Mouse (Mus musculus) thymus, postnatal 36 days (tissue): Measurements from ENCODE around the gene Bcl2l12.

Experiments
- DNase-seq, 2 experiments: peaks; one replicate each; pipeline ENCODE4 v3.0.0; 2022; ENCODE audit warnings: mixed read lengths in 2 of 2

The Bcl2l12 gene

DNA sequence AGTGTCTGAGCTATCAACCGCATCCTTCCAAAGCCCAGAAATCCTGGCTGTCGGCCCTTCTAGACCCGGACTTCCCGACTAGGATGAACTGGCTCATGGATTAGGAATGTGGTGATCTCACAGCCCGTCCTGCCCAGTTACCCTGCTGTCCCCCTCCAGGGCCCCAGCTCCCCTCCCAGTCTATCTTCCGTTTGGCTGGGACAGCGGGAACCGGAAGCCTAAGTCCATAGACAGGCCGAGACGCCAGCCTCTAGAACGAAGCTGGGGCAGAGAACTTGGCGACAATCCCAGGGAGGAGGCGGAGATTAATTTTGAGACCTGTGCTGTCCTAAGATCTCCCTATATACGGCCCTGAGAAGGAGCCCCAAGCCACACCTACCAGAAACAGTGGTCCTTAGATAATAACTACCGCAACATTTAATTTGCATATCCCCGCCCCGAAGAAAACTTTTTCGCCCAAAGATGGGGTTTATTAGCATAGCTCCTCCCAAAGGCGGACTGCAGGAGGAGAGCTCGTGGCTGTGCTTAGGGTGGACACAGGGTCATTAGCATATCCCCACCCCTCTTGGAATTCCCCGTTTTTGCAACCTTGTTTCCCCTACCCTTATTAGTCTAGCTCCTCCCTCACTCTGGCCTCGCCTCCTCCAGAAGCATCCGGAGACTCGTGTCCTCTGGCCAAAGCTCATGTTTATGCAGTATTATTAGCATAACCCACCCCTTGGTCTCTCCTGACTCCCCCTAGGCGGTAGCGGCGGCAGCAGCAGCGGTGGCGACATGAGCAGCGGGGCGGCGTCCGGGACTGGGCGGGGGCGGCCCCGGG, 18.9 kb upstream of the Bcl2l12 start, which contains the start of gene Rras:
TSS of gene Rras (plus strand) at position 720 of the 820 bp plus-strand sequence.
- peak; percentile 76 to 84 for DNase-seq

DNA sequence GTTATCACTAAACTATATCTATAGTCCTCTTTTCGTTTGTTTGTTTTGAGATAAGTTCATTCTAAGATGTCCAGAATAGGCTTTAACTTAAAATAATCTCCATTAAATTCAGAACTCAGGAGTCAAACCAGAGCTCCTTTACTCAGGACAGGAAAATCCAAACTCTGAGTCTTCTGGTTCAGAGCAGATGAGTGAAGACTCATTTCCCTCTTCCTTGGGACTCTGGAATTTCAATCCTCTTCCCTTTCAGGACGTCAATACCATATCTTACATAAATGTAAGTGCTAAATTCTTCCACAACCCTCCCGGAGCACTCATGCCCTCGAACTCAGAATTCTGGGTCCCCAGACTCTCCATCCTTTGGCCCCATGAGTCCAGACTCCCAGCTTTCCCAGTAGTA, 18.2 kb upstream of the Bcl2l12 start:
- no peak for DNase-seq

DNA sequence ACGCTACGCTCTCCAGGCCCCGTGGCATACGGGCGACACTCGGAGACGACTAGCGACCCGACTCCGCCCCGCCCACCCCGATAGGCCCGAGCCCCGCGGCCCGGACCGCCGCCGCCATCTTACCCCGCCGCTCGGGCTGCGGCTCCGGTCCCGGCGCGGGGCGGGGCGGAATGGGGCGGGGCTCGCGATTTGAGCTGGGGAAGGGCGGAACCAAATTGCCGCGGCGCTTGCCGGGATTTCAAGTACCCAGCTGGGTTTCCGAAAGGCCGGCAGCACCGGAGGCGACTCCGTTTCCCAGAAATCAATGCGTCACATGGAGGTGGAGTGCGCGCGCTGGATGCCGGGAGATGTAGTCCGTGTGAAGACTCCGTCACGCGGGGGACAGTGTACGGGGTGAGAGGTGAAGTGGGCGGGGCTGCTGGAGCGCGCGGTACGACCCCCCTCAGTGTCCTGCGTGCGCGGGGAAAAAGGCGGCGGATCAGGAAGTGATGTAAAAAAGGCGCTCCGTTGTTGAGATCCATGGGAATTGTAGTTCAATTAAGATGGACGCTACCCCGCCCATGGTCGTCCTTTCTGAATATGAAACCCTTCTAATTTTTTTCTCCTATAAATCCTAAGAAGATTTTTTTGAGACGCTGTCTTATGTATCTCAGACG, 17.6 kb upstream of the Bcl2l12 start, which contains the start of gene Scaf1:
TSS of gene Scaf1 (minus strand) at position 407 of the 656 bp plus-strand sequence.
- DNase-seq = peak; percentile 98 to 100

DNA sequence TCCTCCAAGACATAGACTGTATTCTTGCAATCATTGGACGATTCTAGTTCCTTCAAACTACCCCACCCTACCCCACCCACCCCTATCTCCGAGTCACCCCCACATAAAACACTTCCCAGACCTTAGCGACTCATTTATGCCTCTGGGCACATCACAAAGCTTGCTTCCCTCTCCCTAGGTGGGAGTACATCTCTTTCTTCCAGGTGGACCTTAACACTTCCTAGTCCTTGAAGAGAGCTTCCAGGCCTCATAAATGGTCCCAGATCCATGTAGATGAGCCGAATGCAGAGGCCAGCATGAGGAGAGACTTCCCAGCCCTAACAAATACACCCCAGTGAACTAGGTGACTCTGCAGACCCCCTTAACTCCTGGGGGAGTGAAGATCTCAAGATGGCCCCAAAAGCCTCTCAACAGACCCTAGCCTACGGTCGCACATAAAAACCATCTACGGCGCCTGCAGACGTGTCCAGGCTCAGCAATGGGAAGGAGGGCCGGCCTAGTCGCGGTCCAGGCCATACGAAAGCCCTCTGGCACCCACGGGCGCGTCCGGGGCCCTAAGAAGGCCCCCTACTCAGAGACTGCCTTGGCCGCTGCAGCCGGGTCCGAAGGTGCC, 16.9 kb upstream of the Bcl2l12 start:
- no peak for DNase-seq

DNA sequence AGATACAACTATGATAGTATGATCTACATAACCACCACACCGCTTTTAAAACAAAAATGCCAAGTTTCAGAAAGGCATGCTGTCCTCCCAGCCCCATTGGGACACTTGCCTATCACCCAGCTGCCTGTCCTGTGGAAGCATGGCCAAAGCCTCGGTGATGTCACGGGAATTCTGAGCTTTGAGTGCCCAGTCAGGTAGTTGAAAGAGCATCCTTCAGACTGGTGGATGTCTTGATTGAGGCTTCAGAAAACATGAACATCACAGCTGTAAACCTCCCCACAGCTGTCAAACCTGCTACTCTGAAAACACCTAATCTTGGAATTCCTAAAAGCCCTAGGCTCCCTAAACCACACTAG, 15.6 kb upstream of the Bcl2l12 start:
- DNase-seq = no peak

DNA sequence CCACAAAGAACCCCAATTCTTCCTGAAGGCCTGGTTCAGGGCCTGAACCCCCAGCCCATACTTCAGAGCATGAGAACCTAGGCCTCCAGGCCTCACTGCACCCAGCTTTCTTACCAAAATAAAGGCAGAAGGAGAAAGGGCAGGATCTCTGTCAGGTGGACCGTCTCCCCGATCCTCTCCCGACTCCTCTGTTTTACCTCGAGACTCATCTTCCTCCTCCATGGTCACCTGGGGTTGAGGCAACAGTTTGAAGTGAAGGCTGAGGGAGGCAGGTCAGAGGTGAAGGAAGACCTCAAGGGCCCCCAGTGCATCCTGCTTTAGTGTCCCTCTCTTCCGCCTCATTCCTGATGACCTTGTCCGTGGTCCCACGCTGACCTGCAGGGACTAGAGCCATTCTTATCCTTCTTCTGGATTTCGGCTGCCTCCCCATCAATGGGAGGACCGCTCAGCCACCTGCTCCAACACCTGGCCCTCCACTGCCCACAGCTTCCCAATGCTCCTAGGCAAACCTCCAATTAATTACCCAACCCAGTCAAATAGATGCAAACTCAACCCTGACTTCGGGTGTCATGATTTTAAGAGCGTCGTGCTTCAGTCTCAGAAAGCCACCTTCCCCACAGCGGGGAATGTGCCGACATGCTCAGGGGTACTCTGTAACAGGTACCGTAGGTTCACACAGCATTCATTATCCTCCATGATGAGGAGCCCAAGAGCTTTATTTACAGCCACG, 15.0 kb upstream of the Bcl2l12 start:
- DNase-seq = no peak

DNA sequence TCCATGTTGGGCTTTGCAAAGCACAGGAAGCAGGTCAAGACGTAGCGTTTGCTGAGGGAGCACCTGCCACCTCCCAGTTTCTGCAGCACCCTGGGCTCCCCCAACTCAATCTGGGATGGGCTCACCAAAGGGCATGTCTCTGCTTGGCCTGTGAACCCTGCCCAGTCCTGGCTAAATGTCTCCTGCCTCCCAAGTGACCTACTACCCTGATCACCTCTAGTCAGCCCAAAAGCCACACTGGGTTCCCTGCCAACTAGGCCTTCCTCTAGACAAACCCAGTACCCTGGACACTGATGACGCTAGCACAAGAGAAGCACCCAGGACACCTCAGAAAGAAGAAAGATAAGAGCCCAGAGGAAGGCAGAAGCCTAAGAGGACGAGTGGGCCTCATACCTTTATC, 14.3 kb upstream of the Bcl2l12 start:
- DNase-seq = no peak

DNA sequence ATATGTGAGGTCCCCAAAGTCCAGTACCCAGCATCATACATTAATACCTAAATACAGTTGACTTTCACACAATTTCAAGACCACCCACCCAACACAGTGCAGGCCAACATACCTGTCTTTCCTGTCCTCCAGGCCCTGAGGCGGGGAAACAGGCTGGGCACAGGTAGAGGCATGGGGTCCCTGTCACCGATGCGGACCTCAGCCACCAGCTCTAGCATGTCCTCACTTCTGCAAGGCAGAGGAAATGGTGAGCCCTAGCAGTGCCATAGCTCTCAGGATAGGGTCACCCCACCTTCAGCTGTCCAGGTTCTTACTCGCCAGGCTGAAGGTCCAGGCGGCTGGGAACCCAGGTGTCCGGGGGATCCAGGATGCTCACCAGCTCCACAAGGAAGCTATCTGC, 13.5 kb upstream of the Bcl2l12 start:
- no peak for DNase-seq

DNA sequence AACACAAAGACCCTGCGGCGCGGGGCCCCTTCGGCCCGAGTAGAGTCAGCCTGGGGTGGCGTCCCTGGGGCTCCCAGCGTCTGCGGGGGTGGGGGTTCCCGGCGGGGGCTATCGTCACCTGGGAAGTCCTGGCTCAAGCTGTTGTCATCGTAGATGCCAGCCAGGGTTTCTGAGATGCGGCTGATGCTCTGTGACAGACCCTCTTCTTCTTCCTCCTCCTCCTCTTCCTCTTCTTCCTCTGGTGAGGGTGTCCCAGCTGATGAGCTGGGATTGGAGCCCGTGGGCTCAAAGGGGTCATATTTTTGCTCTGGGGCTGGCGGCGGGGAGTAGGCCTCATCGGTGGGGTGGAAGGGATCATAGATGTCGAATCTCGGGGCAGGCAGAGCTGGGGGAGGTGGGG, 9.9 kb upstream of the Bcl2l12 start:
- no peak for DNase-seq

DNA sequence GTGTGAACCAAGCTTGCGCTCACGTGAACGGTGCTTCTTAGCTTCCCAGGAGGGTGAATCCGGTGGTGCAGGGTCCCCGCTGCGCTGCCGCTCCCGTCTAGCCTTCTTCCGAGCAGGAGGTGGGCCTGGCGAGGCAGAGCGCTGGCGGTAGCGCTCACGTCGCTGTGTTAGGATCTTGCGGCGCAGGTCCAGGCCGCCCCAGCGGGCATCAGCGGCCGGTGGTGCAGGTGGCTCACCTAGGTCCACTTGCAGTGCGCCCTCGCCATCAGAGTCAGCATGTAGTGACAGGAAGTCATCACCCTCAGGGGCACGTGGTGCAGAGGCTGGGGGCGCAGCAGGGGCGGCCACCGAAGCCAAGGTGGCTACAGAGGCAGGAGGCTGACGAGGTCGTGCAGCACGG, 9.3 kb upstream of the Bcl2l12 start:
- no peak for DNase-seq

DNA sequence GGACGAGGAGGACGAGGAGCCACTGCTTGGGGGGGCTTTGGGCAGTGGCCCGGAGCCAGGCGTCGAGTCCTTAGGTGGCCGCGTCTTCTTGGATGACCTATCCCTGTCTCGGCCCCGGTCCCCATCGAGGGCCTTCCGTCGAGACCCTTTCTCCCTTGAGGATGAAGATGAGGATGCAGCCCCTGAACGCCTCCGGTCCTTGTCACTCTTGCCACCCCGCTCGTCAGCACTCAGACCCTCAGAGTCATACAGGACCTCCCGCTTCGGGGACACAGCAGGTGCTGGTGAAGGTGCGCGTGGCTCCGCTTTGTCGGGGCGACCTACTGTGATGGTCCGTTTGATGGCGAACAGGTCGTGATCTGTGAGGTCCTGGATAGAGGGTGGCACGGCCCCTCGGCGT, 8.6 kb upstream of the Bcl2l12 start:
- DNase-seq = no peak

DNA sequence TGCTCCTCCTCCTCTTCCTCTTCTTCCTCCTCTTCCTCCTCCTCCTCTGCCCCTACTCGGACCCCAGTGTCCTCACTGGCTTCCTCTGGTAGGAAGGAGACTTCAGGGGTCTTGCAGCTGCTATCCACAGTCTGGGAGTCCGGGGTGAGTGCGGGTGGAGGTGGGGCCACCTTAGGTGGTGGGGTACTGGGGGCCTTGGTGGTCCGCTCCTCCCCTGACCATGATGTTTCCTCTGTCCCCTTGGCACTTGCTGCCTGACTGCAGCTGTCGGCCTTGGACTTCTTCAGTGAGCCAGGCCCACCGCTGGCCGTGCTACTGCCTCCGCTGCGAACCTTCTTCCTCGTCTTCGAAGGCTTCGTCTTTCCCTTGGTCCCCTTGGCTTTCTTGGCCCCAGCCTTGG, 8.0 kb upstream of the Bcl2l12 start:
- DNase-seq = no peak

DNA sequence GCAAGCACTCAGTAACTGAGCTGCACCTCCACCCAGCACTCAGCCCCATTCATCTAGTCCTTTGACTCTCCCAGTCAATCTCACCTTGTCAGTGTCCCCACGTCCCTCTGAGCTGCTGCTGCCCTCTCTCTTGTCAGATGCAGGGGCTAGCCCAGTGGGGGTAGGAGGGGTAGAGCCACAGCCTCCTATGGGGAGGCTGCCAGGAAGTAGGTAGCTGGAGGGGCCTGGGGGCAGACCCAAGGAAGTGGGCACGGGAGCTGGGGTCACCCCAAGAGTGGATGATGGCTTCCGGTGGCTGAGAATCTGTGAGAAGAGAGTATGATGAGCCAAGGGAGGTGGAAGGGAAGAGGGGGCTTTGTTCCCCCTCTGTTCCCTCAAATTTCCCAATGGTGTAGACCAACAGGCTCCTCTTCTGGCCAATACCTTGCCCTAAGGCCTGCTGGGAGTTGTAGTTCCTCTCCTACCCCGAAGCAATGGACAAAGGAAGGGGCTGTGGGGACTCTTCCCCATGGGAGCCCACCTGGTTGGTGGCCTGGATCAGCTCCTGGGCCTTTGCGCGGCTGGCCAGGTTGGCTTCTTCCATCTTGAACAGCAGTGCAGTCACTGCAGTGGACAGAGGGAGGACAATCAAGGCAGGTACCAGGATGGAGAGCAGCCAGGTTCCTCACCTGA, 6.9 kb upstream of the Bcl2l12 start:
- no peak for DNase-seq

DNA sequence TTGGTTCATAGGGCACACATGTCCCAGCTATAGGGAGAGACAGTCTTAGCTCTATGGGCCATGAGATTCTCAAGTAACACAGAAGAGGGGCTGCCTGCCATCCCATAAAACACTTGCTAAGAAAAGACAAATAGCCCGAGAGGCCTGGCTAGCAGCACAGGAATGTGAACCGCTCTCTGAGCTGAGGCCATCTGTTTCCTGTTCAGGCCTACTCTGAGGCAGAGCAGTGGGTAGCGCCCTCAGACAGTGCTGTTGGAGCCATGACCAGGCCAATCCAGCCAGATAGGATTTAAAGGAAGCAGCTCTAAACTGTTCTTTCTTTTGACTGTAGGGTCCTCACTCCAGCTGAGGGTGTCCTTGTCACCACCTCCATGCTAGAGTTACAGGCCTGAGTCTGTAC, 6.0 kb upstream of the Bcl2l12 start:
- DNase-seq = no peak

DNA sequence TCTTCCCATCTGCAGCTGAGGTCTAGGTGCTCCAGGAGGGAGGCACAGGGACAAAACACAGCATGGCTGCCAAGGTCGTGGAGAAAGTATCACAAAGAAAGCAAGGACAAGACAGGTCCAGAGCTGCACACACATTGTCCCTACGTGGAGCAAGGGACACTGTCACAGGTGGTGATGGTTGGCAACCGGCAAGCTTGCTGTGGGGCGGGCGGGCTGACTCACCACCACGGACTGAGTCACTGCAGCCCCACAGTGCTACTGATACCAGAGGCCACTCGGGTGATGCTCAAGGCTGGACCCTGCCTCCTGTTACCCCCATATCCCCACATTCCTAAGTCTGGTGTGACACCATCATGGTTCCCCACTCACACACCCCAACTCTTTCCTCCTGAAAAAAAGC, 3.9 kb upstream of the Bcl2l12 start:
- DNase-seq = no peak

DNA sequence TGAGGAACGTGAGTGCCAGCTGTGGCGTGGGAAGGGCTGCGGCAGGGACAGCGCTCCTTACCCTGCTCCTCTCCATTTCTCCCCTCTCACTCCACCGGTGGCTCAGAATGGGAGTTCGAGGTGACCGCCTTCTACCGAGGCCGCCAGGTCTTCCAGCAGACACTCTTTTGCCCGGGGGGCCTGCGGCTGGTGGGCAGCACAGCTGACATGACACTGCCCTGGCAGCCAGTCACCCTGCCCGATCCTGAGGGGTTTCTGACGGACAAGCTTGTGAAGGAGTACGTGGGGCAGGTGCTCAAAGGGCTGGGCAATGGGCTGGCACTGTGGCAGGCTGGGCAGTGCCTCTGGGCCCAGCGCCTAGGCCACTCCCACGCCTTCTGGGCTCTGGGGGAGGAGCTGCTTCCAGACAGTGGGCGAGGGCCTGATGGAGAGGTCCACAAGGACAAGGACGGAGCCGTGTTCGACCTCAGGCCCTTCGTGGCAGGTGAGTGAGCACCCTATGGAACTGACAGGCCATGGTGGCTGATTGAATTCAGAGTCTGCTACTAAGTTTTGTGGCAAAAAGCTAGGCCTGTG, 2.1 kb upstream of the Bcl2l12 start:
- no peak for DNase-seq

DNA sequence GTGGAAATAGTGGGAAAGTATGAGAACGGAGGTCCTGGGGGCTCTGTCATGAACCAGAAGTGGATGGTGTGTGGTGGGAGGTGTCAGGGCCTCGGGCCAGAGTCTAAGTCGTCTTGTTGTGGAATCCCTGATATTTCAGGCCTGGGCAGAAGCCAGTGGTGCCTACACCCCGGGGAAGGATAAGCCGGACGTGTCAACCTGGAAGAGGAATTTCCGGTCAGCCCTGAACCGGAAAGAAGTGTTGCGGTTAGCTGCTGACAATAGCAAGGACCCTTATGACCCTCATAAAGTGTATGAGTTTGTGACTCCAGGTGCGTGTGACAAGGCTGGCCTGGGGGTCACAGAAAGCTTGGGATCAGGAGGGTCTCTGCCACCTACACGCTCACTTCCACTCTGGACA, 1.2 kb upstream of the Bcl2l12 start:
- DNase-seq = no peak

DNA sequence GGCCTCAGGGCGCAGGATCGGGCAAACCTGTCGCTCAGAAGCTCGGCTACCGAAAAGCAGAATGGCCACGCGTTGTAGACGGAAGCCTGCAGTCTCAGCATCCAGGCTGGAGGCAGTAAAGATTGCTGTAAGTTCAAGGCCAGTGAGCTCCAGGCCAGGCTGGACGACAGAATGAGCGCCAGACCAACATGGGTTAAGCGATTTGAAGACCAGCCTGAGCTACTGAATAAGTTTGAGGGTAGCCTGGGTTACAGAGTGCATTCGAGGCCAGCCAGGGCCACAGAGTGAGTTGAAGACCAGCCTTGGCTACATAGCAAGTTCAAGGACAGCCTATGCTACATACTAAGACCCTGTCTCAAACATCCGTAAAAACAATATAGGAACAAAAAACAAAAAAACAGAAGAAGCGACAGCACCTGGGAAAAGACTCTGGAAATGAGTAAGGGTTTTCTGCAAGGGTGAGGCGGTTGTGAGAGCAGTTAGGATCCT, 528 bp downstream of the Bcl2l12 start:
- DNase-seq = no peak

DNA sequence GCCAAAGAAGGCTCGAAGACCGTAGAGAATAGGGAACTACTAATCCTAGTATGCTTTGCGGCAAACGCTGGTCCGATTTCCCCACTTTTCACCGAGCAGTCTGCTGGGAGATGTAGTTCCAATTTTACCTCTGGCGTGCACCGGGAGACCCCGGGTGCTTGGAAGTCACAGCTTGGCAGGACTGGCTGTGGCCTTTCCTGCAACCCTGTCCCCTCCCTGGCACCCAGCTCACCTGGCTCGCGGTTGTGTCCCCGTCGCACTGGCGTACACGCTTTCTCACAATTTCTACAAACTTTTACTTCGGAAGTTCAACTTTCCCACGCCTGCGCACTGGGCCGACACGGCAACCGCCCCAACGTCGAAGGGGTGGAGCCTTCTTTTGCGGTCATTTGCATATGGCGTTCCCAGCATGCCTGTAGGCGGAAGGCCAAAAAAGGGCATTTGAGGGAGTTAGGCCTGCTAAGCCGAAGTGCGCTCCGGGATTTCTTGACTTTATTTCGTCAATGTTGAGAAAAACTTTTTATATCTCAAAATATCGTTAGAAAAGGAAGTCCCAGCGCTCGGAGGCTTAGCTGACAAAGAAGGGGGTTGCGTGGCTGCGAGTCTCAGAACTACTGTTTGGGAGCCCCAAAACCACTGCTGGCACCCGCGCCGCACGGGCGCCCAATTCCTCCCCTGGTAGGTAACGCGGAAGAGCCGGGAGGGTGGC, 1.1 kb downstream of the Bcl2l12 start, which contains the start of gene Irf3:
TSS of gene Irf3 (plus strand) at position 418 of the 709 bp plus-strand sequence.
- peak; percentile 96 for DNase-seq

DNA sequence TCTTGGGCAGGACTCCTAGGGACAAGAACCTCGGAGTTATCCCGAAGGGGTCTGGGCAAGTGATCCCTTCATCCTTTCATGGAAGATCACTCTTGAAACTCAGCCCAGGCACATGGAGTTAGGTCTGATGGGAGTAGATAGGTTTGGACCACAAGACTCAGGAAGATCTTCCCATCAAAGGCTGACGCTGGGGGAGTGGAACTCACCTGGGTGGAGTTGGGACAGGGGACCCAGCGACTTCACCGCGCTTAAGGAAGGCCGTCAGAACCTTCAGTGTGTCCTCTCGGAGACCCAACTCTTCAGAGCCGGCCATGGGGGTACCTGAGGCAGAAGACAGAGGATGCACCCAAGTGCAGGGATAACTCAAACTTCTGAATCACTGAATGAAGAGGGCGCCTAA, 1.8 kb downstream of the Bcl2l12 start:
- DNase-seq = peak in 1 of 2 experiments; percentile 25
